Mouse (Mus musculus) fibroblast of lung, adult 2 months (primary cell): ENCODE results near the gene Gskip.
A peak's percentile ranks its signal among the peaks of the same experiment; 100 is the strongest.

Experiments used
- DNase-seq: peaks from one replicate; pipeline ENCODE4 v3.0.0-alpha.2; 2011; ENCODE audit warnings: low read depth

Gskip gene

GRCm38 (mm10) chr12:105683933-105684901 lies at the start of gene Gskip:
Gene Gskip (plus strand): TSS chr12:105684829.
- peak; percentile 41 for DNase-seq

- no peak for DNase-seq
These were observed 48.1 kb upstream of the Gskip start for GRCm38 (mm10) chr12:105636551-105636950.

- no peak for DNase-seq
These were observed 47.1 kb upstream of the Gskip start for GRCm38 (mm10) chr12:105637554-105637953.

GRCm38 (mm10) chr12:105642770-105643321 lies 41.8 kb upstream of the Gskip start:
- no peak for DNase-seq

- no peak for DNase-seq
These were observed 28.8 kb upstream of the Gskip start for GRCm38 (mm10) chr12:105655850-105656249.

- no peak for DNase-seq
These were observed 8.4 kb upstream of the Gskip start for GRCm38 (mm10) chr12:105676274-105676673.

- no peak for DNase-seq
These were observed 6.4 kb upstream of the Gskip start for GRCm38 (mm10) chr12:105678211-105678610.

- no peak for DNase-seq
These were observed 5.9 kb upstream of the Gskip start for GRCm38 (mm10) chr12:105678762-105679161.

- peak; percentile 70 for DNase-seq
These were observed 517 bp downstream of the Gskip start, which contains the start of gene Atg2b for GRCm38 (mm10) chr12:105685001-105685691. Gene Atg2b (minus strand): TSS chr12:105685211.

GRCm38 (mm10) chr12:105686791-105687190 lies 2.2 kb downstream of the Gskip start:
- DNase-seq = no peak

GRCm38 (mm10) chr12:105687416-105687815 lies 2.8 kb downstream of the Gskip start:
- DNase-seq = no peak

GRCm38 (mm10) chr12:105688546-105688945 lies 3.9 kb downstream of the Gskip start:
- no peak for DNase-seq

- no peak for DNase-seq
These were observed 4.8 kb downstream of the Gskip start for GRCm38 (mm10) chr12:105689435-105689834.

GRCm38 (mm10) chr12:105694021-105694420 lies 9.4 kb downstream of the Gskip start:
- DNase-seq = no peak

GRCm38 (mm10) chr12:105695848-105696247 lies 11.2 kb downstream of the Gskip start:
- no peak for DNase-seq

GRCm38 (mm10) chr12:105697104-105697780 lies 12.6 kb downstream of the Gskip start:
- DNase-seq = no peak

- DNase-seq = no peak
These were observed 15.8 kb downstream of the Gskip start for GRCm38 (mm10) chr12:105700433-105700832.

- DNase-seq = no peak
These were observed 21.3 kb downstream of the Gskip start, which contains the start of gene Ak7 for GRCm38 (mm10) chr12:105705799-105706487. Gene Ak7 (plus strand): TSS chr12:105705976.

- no peak for DNase-seq
These were observed 34.0 kb downstream of the Gskip start for GRCm38 (mm10) chr12:105718616-105719015.

GRCm38 (mm10) chr12:105720196-105720595 lies 35.6 kb downstream of the Gskip start:
- DNase-seq = no peak

- no peak for DNase-seq
These were observed 37.0 kb downstream of the Gskip start for GRCm38 (mm10) chr12:105721452-105722132.
